12 mouse cellular contexts compared by ENCODE assay signal in the genomic region with DNA sequence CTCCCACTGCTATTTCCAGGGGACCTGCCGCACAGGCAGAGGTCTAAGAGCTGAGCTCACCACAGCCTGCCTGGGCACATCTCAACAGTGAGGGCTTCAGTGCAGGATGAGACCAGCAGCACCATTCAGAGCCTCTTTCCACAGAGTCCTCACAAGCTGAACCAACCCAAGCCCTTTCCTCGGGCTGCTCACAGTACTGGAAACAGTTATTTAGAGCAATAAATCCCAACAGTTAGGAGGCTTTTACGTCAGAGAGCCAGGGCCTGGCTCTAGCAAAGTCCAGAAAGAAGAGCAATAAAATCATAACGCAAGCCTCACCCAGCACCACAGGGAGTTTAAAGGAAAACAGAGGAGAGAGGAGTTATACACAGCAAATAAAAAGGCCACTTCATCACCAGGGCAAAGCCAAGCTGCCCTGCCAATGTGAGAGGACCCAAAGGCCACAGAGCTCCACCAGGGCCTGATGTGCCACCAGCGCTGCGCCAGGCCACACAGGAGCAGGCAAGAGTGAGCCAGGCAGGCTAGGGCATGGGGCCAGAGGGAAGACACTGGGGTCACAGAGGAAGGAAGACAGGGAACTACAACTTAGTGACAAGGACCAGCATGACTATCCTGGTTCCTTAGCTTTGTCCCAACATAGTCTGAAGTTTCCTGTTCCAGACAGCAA. TPM values are rescaled to one million over a fixed set of nuclear protein-coding genes. Genes with fewer than 3 reads are reported as not detected.
DNase-seq lines count a peak whose midpoint lies in the region; ATAC-seq and TF ChIP-seq lines count a peak whose summit lies in the region.
"Had no signal": no experiment of that assay in that cellular context is flagged by ENCODE, and none has a peak within 500 bp of the region (broad histone marks: within the 10 kb centered on the region; RNA-seq: fewer than 3 reads in every experiment).

No protein-coding gene starts in this region.

- H3K4me2 ChIP-seq in hindbrain, embryonic 13.5 days, result no peak overlapping the region
- H3K4me2 ChIP-seq in intestine, embryonic 15.5 days (replicated peaks), result no peak overlapping the region
- H3K4me2 ChIP-seq: lung, embryonic 14.5 days; neural tube, embryonic 12.5 days had no signal

- TF ChIP-seq CTCF in layer of hippocampus, adult 2 months (conservative IDR thresholded peaks at IDR 0.05), result no peak

- H3K27me3 ChIP-seq in hindbrain, embryonic 10.5 days (ENCODE audit: insufficient read depth, poor library complexity, severe bottlenecking), result no peaks in the 10 kb centered on the region
- H3K27me3 ChIP-seq in hindbrain, embryonic 13.5 days, result no peaks in the 10 kb centered on the region
- H3K27me3 ChIP-seq in intestine, embryonic 15.5 days (replicated peaks), result no peaks in the 10 kb centered on the region
- H3K27me3 ChIP-seq: neural tube, embryonic 12.5 days had no signal

- H3K4me1 ChIP-seq in hindbrain, embryonic 10.5 days (replicated peaks), result peaks cover 25% of the 10 kb centered on the region
- H3K4me1 ChIP-seq in hindbrain, embryonic 13.5 days (replicated peaks), result peaks cover 24% of the 10 kb centered on the region
- peaks cover 3 to 21% of the 10 kb centered on the region in 2 experiments for H3K4me1 ChIP-seq in ES-E14 (ENCODE audit: control insufficient read depth in 2 of 2, insufficient read depth in 2 of 2, low read length in 2 of 2, poor library complexity in 1 of 2)
- H3K4me1 ChIP-seq in intestine, embryonic 15.5 days (replicated peaks), result peaks cover 13% of the 10 kb centered on the region

- 84% methylated on average over 6 of the region's 6 CpGs for WGBS in hindbrain, embryonic 10.5 days
- 76% methylated on average over 6 of the region's 6 CpGs for WGBS in hindbrain, embryonic 13.5 days
- WGBS in intestine, embryonic 15.5 days, result 56% methylated on average over 6 of the region's 6 CpGs

- H3K36me3 ChIP-seq in hindbrain, embryonic 10.5 days, result peaks cover 49% of the 10 kb centered on the region
- H3K36me3 ChIP-seq in hindbrain, embryonic 13.5 days, result peaks cover 10% of the 10 kb centered on the region; the same call in 1 of the 2 replicates
- peaks cover 9% of the 10 kb centered on the region; the same call in 1 of the 2 replicates for H3K36me3 ChIP-seq in ES-E14 (ENCODE audit: control insufficient read depth, insufficient read depth, low read length, poor library complexity, severe bottlenecking)
- peaks cover 6% of the 10 kb centered on the region; the same call in 1 of the 2 replicates for H3K36me3 ChIP-seq in intestine, embryonic 15.5 days

- 0 out of 2 replicates have a peak overlapping the region, but pooled peaks have one; percentile 6 for H3K27ac ChIP-seq in hindbrain, embryonic 10.5 days
- H3K27ac ChIP-seq in hindbrain, embryonic 13.5 days, result no peak overlapping the region
- no peak overlapping the region for H3K27ac ChIP-seq in ES-E14 (ENCODE audit: insufficient read depth, low read depth, low read length, poor library complexity, severe bottlenecking)
- 0 out of 2 replicates have a peak overlapping the region, but pooled peaks have one; percentile 10 for H3K27ac ChIP-seq in intestine, embryonic 15.5 days
- no peak overlapping the region; the same call in 1 of the 2 replicates for H3K27ac ChIP-seq in layer of hippocampus, adult 2 months
- H3K27ac ChIP-seq: neural tube, embryonic 12.5 days had no signal

- no peak for ATAC-seq in hindbrain, embryonic 13.5 days (ENCODE audit: low FRiP score)
- peak; percentile 88 for ATAC-seq in intestine, embryonic 15.5 days

- in situ Hi-C loops in ES-E14 (cut with MboI; ENCODE audit: low sequenced_read_pairs in 2 of 2, unreplicated experiment in 2 of 2), result no loop called here

- H3K4me3 ChIP-seq in hindbrain, embryonic 10.5 days, result no peak overlapping the region
- H3K4me3 ChIP-seq in hindbrain, embryonic 13.5 days, result no peak overlapping the region
- H3K4me3 ChIP-seq in ES-E14 (ENCODE audit: insufficient read depth in 1 of 2, low read depth in 1 of 2, low read length in 2 of 2, poor library complexity in 1 of 2, severe bottlenecking in 1 of 2), result no peak overlapping the region
- H3K4me3 ChIP-seq in intestine, embryonic 15.5 days (replicated peaks), result no peak overlapping the region
- H3K4me3 ChIP-seq in layer of hippocampus, adult 2 months, result no peak overlapping the region
- H3K4me3 ChIP-seq: neural tube, embryonic 12.5 days had no signal

- no peak overlapping the region; the same call in 1 of the 2 replicates for H3K9ac ChIP-seq in hindbrain, embryonic 13.5 days
- 0 out of 2 replicates have a peak overlapping the region, but pooled peaks have one; percentile 48 for H3K9ac ChIP-seq in ES-E14 (ENCODE audit: insufficient read depth, low read depth, low read length, poor library complexity, severe bottlenecking)
- no peak overlapping the region for H3K9ac ChIP-seq in intestine, embryonic 15.5 days
- H3K9ac ChIP-seq: lung, embryonic 14.5 days; neural tube, embryonic 12.5 days had no signal

- H3K9me3 ChIP-seq in hindbrain, embryonic 10.5 days, result no peaks in the 10 kb centered on the region
- no peaks in the 10 kb centered on the region for H3K9me3 ChIP-seq in hindbrain, embryonic 13.5 days
- no peaks in the 10 kb centered on the region for H3K9me3 ChIP-seq in ES-E14 (ENCODE audit: control insufficient read depth, insufficient read depth, low read depth, low read length)
- H3K9me3 ChIP-seq in intestine, embryonic 15.5 days, result no peaks in the 10 kb centered on the region
- H3K9me3 ChIP-seq: neural tube, embryonic 12.5 days had no signal

- no peak for DNase-seq in hindbrain, embryonic 10.5 days (ENCODE audit: low spot score)
- DNase-seq in ES-E14 (ENCODE audit: low read depth, low spot score), result no peak
- DNase-seq in adrenal gland, postnatal 14 days, result peak; percentile 58
- DNase-seq in frontal cortex, postnatal 36 days (ENCODE audit: low spot score in 2 of 2), result no peak
- no peak for DNase-seq in layer of hippocampus, adult 2 months (ENCODE audit: low spot score in 2 of 2)
- no peak for DNase-seq in right cerebral cortex, postnatal 10 days (ENCODE audit: low spot score in 2 of 2)
- DNase-seq: lung, embryonic 14.5 days; midbrain, embryonic 14.5 days; thymus, postnatal 25 days had no signal

TF ChIP-seq in ES-E14, 5 proteins besides CTCF, POLR2A, EP300 and RAD21:
- TF ChIP-seq ZC3H11A (IDR thresholded peaks at IDR 0.05; ENCODE audit: borderline replicate concordance, low read depth, low read length) (no peak), HCFC1 (IDR thresholded peaks at IDR 0.05; ENCODE audit: borderline replicate concordance, insufficient read depth, low read length) (no peak), ZNF384 (IDR thresholded peaks at IDR 0.05; ENCODE audit: low read depth, low read length) (no peak), CHD2 (IDR thresholded peaks at IDR 0.05; ENCODE audit: low read depth, low read length) (no peak), MAFK (IDR thresholded peaks at IDR 0.05; ENCODE audit: insufficient read depth, low read depth, low read length) (no peak)

RNA-seq across cellular contexts. Expression of gene Hdac4, which starts 50.5 kb away (rescaled TPM):
- 20.8 TPM in 2 replicates for polyA plus RNA-seq in hindbrain, embryonic 10.5 days (2016; fragmentation: Nextera tagmentation; extraction: Ambion mirVana)
- 25.3 and 25.7 TPM in 2 replicates for polyA plus RNA-seq in hindbrain, embryonic 13.5 days (2015; fragmentation: Nextera tagmentation; extraction: Ambion mirVana)
- 24.1 and 42.1 TPM in 2 replicates for total RNA-seq in ES-E14 (2012; rRNA removed)
- 70.1 and 70.3 TPM in 2 replicates for total RNA-seq in adrenal gland, postnatal 14 days (2021)
- polyA plus RNA-seq in intestine, embryonic 15.5 days (2015; fragmentation: Nextera tagmentation; extraction: Ambion mirVana), result 12.0 and 12.5 TPM in 2 replicates
- total RNA-seq in layer of hippocampus, adult 2 months (2021), result 100 to 1,000 TPM in 1 of 2 experiments, 10 to 100 TPM in 1; 97.2 to 106 TPM

Comparison
In these comparisons a context has a peak if more than half of its experiments do, and no peak if none do; other contexts are left out.
1. H3K27ac ChIP-seq: peak in hindbrain, embryonic 10.5 days (single experiment) and intestine, embryonic 15.5 days (single experiment); none in hindbrain, embryonic 13.5 days (single experiment), ES-E14 (single experiment) and layer of hippocampus, adult 2 months (single experiment).